Mouse (Mus musculus) CH12.LX (cell line): ENCODE data around the gene Faiml.

Source experiments
- EP300 ChIP-seq: IDR thresholded peaks from 2 replicates; pipeline ENCODE4 v1.6.1; 2011; ENCODE audit warnings: low read length, improper control_type of control experiment
- MEF2A ChIP-seq: IDR thresholded peaks from 2 replicates; pipeline ENCODE4 v1.6.1; 2014; ENCODE audit warnings: low read depth, mild to moderate bottlenecking, inconsistent platforms, low read length, improper control_type of control experiment, borderline replicate concordance
- POLR2A ChIP-seq: IDR thresholded peaks from 2 replicates; pipeline ENCODE4 v1.6.1; 2011; ENCODE audit warnings: low read depth, mild to moderate bottlenecking, improper control_type of control experiment, low read length
- TBP ChIP-seq: conservative IDR thresholded peaks from 2 replicates; pipeline ENCODE4 v1.6.1; 2011; ENCODE audit warnings: low read depth, low read length, improper control_type of control experiment
- USF2 ChIP-seq: conservative IDR thresholded peaks from 2 replicates; pipeline ENCODE4 v1.6.1; 2011; ENCODE audit warnings: low read depth, low read length, improper control_type of control experiment

DNA sequence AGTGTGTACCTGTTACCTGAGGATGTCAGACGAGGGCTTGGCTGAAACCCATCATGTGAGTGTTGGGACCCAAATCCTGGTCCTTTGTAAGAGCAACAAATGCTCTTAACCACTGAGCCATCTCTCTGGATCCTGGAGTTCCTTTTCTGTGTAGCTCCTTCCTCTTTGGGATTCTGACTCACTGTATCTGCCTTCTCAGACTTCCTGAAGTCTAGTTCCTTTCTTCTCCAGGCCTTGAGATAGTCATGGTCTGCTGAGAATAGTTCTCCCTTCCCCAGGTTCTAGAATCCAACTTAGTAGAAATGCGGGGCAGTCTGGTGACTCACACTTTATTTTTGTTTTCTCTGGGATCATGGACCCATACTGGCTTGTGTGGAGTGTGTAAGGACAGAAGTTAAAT, 24.4 kb downstream of the Faiml start:
- TF ChIP-seq POLR2A (no peak), MEF2A (no peak), EP300 (no peak), TBP (no peak), USF2 (no peak)
